Mouse (Mus musculus): ENCODE data around the gene Lsm5.

GRCm38 (mm10) chr6:56688238-56688637, 16.3 kb downstream of the Lsm5 start:
- TF ChIP-seq POLR2A (IDR thresholded peaks at IDR 0.05; ENCODE audit: low read depth, low read length) (no peak), CTCF (IDR thresholded peaks at IDR 0.05; ENCODE audit: extremely low read depth, insufficient read length, insufficient replicate concordance, low read depth, low read length) (no peak)

All from small intestine, adult 2 months (tissue).